Mouse (Mus musculus): ENCODE measurements around the gene Rbm4. TPM values are rescaled to one million over a fixed set of nuclear protein-coding genes. Genes with fewer than 3 reads are reported as not detected.
"Not testable (repeated sequence)": the region's sequence is repeated elsewhere in the genome, so short reads cannot be mapped to it uniquely, and the experiment has no call there.

Gene Rbm4
- 7.7 and 13.3 TPM in 2 replicates for polyA plus RNA-seq (2012; ENCODE audit: insufficient read depth, insufficient read length, missing spikeins)

DNA sequence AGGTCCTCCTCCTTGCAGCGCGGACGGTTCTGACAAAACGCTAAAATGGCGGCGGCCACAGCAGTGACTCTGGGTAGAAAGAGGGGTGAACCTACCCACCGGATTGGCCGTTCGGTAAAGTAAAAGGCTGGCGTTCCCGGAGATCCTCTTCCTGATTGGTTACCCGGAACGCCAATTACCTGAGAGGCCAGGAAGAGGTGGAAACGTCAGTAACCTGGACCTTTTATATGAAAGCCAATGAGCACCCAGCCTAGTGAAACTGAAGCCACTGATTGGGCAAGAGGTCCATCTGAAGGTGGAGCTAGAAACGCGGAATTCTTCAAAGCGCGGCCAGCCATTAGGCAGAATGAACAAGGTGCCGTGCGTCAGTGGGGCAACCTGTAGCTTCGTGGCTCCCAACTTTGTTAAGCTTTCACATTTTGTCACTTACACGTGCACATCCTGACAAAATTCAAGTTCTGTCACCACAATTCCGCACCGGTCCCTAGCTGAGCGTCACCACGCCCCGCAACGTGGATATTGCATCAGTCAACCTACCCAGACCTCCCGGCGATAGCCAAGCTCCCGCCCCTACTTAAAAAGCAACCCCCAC is at the start of gene Rbm4:
Gene Rbm4 (minus strand): TSS at position 71 of the 592 bp plus-strand sequence.
- Histone ChIP-seq H3K27ac (replicated peaks; ENCODE audit: low read depth, low read length) (peak within 1 kb of the TSS; percentile 32), H3K4me3 (ENCODE audit: insufficient read depth, low read depth, low read length) (peak within 1 kb of the TSS; percentile 79), H3K4me1 (ENCODE audit: control insufficient read depth, insufficient read depth, insufficient read length, low read length) (no peaks in the 10 kb centered on the region)

- Histone ChIP-seq H3K4me1 (ENCODE audit: control insufficient read depth, insufficient read depth, insufficient read length, low read length) (no peaks in the 10 kb centered on the region; the same call in 1 of the 2 replicates), H3K27ac (replicated peaks; ENCODE audit: low read depth, low read length) (no peak overlapping the region), H3K4me3 (ENCODE audit: insufficient read depth, low read depth, low read length) (no peak overlapping the region)
Observed at GRCm38 (mm10) chr19:4842611-4843010, 48.9 kb upstream of the Rbm4 start.

GRCm38 (mm10) chr19:4840848-4841247 is 47.1 kb upstream of the Rbm4 start:
- Histone ChIP-seq H3K4me3 (ENCODE audit: insufficient read depth, low read depth, low read length) (no peak overlapping the region), H3K27ac (replicated peaks; ENCODE audit: low read depth, low read length) (no peak overlapping the region), H3K4me1 (ENCODE audit: control insufficient read depth, insufficient read depth, insufficient read length, low read length) (peaks cover 3% of the 10 kb centered on the region; the same call in 1 of the 2 replicates)

- 0 out of 2 replicates have a peak within 1 kb of the TSS, but pooled peaks have one; percentile 4 for H3K27ac ChIP-seq (replicated peaks; ENCODE audit: low read depth, low read length)
- peak within 1 kb of the TSS; percentile 68 for H3K4me3 ChIP-seq (ENCODE audit: insufficient read depth, low read depth, low read length)
- H3K4me1 ChIP-seq (ENCODE audit: control insufficient read depth, insufficient read depth, insufficient read length, low read length) = peaks cover 8% of the 10 kb centered on the region; the same call in 1 of the 2 replicates
Observed at GRCm38 (mm10) chr19:4839149-4839548, 45.4 kb upstream of the Rbm4 start, which contains the start of the genes Ccs and Ccdc87. TSS of gene Ccs (minus strand) at chr19:4839332. TSS of gene Ccdc87 (plus strand) at chr19:4839366.

DNA sequence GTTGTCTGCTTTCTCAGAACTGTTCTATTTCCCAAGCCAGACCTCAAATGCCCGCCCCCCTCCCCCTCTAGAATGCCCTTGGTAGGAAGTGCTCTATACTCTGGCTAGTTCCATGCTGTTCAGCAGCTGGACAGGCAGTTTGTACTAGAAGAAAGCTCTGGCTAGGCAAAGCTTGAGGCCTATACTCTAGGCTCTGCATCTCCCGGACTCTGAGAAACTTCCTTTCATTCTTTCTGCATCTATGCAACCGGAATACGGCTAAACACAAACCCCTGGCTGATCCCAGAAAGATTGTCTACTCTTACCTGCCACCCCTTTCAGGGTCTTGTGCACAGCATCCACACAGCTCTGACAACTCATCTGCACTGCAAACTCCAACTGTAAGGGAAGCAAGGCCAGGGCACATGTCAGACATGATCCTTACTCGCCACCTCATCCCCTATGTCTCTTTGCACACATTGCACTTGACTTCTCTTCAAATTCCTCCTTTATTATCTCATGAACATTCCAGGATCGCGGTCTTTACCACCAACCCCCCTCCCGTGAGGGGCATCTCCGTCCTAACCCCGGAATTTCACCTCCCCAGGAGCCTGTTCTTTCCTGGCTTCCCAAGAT is 44.9 kb upstream of the Rbm4 start:
- Histone ChIP-seq H3K4me3 (ENCODE audit: insufficient read depth, low read depth, low read length) (peak overlapping the region; percentile 68), H3K4me1 (ENCODE audit: control insufficient read depth, insufficient read depth, insufficient read length, low read length) (peaks cover 8% of the 10 kb centered on the region; the same call in 1 of the 2 replicates), H3K27ac (replicated peaks; ENCODE audit: low read depth, low read length) (0 out of 2 replicates have a peak overlapping the region, but pooled peaks have one; percentile 4)

GRCm38 (mm10) chr19:4837049-4837448 is 43.3 kb upstream of the Rbm4 start:
- no peak overlapping the region for H3K27ac ChIP-seq (replicated peaks; ENCODE audit: low read depth, low read length)
- peaks cover 8% of the 10 kb centered on the region; the same call in 1 of the 2 replicates for H3K4me1 ChIP-seq (ENCODE audit: control insufficient read depth, insufficient read depth, insufficient read length, low read length)
- H3K4me3 ChIP-seq (ENCODE audit: insufficient read depth, low read depth, low read length) = no peak overlapping the region

GRCm38 (mm10) chr19:4836096-4836495 is 42.4 kb upstream of the Rbm4 start:
- Histone ChIP-seq H3K4me1 (ENCODE audit: control insufficient read depth, insufficient read depth, insufficient read length, low read length) (peaks cover 8% of the 10 kb centered on the region; the same call in 1 of the 2 replicates), H3K27ac (replicated peaks; ENCODE audit: low read depth, low read length) (peak overlapping the region; percentile 83), H3K4me3 (ENCODE audit: insufficient read depth, low read depth, low read length) (no peak overlapping the region)

DNA sequence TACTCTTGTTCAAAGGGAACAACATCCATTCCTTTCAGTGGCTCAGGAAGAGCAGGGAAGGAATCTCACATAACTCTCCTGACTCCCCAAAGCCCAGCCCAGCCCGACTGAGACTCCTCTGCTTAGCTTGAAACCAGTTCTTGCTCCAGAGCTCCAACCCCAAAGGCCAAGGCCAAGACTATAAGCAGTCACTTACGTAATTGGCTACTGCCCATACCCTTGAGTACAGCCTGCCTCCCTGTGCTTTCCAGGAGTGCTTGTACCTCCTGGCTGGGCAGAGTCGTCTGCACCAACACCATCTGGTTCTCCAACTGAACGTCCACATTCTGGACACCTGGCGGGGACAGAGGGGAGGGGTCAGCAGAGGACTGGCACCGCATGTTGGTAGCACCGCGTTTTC is 40.3 kb upstream of the Rbm4 start:
- H3K4me3 ChIP-seq (ENCODE audit: insufficient read depth, low read depth, low read length) = no peak overlapping the region
- no peak overlapping the region for H3K27ac ChIP-seq (replicated peaks; ENCODE audit: low read depth, low read length)
- H3K4me1 ChIP-seq (ENCODE audit: control insufficient read depth, insufficient read depth, insufficient read length, low read length) = peaks cover 8% of the 10 kb centered on the region; the same call in 1 of the 2 replicates

DNA sequence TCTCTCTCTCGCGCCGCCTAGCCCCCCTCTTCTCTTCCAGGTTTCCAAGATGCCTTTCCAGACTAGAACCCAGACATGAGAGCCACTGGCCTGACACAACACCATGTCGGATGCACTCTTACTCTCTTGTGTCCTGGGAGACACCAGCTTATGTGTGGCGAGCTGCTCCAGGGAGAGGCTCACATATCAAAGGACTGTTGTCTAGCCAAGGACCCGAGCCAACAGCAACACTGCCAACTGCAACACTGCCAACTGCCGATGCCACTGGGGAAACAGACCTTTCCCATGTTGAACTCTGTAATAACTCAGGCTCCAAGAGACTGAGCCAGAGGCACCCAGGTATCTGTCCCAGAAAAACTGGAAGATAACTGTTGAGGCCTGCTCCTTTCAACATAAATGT is 35.5 kb upstream of the Rbm4 start:
- no peak overlapping the region for H3K27ac ChIP-seq (replicated peaks; ENCODE audit: low read depth, low read length)
- no peak overlapping the region for H3K4me3 ChIP-seq (ENCODE audit: insufficient read depth, low read depth, low read length)
- H3K4me1 ChIP-seq (ENCODE audit: control insufficient read depth, insufficient read depth, insufficient read length, low read length) = no peaks in the 10 kb centered on the region

DNA sequence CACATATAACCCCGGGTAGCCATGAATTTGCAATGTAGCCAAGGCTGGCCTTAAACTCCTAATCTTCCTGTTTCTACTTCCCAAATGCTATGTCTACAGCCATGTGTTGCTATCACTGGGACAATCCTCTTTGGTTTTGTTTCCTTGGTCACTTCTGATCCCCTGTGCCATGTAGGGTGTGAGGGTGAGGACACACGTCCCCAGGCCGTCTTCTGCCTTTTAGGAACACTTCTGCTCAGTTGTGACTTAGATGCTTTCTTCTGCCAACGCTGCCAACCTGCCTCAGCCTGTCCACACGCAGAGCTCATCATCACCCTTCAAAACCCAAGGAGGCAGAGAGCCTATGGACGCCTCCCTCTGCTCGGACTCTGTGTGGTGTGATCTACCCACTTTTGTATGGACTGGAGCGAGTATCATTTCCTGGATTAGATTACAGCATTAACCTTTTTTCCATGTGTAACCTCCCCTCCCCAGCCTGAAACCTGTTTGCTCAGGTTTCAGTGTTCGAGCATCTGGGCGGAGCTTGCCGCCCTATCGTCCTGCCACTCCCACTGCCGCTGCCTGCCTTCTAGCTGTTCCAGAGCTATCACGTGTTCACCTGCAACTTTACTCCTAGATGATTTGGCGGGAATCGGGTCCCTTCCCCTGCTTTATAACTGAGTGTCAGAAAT is 34.9 kb upstream of the Rbm4 start:
- Histone ChIP-seq H3K4me3 (ENCODE audit: insufficient read depth, low read depth, low read length) (no peak overlapping the region), H3K27ac (replicated peaks; ENCODE audit: low read depth, low read length) (no peak overlapping the region), H3K4me1 (ENCODE audit: control insufficient read depth, insufficient read depth, insufficient read length, low read length) (no peaks in the 10 kb centered on the region)

DNA sequence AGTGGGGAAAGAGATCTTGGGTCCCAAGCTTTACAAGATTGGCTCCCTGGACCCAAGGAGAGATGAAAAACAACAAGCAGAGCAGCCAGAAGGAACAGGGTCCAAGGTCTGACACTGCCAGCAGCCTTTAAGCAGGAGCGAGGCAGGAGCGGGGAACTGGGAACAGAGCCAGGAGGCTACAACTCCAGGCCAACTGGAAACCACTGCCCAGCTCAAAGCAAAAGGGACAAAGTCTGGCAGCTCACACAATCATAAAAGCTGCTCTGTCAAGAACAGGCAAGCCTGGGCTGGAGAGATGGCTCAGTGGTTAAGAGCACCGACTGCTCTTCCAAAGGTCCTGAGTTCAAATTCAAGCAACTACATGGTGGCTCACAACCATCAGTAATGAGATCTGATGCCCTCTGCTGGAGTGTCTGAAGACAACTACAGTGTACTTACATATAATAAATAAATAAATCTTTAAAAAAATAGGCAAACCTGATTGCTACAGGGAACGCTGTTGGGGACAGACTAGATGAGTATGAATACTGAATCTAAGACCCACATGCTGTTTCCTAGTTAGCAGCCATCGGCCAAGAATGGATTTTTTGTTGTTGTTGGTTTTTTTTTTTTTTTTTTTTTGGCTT is 27.1 kb upstream of the Rbm4 start:
- no peak overlapping the region for H3K4me3 ChIP-seq (ENCODE audit: insufficient read depth, low read depth, low read length)
- H3K4me1 ChIP-seq (ENCODE audit: control insufficient read depth, insufficient read depth, insufficient read length, low read length) = no peaks in the 10 kb centered on the region
- no peak overlapping the region for H3K27ac ChIP-seq (replicated peaks; ENCODE audit: low read depth, low read length)

- Histone ChIP-seq H3K4me1 (ENCODE audit: control insufficient read depth, insufficient read depth, insufficient read length, low read length) (no peaks in the 10 kb centered on the region), H3K27ac (replicated peaks; ENCODE audit: low read depth, low read length) (no peak overlapping the region), H3K4me3 (ENCODE audit: insufficient read depth, low read depth, low read length) (no peak overlapping the region)
Observed at GRCm38 (mm10) chr19:4817182-4817835, 23.6 kb upstream of the Rbm4 start.

DNA sequence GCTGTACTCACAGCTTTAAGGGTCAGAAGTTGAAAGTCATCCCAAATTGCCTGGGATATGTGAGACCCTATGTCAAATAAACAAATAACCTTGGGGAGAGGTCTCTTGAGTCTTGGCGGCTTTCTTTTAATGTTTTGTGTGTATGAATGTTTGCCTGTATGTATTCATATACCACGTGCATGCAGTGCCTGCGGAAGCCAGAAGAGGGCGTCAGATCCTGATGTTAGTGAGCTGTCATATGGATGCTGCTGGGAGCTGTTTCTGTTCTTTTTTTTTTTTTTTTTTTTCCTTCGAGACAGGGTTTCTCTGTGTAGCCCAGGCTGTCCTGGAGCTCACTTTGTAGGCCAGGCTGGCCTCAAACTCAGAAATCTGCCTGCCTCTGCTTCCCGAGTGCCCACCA is 19.3 kb upstream of the Rbm4 start:
- H3K4me3 ChIP-seq (ENCODE audit: insufficient read depth, low read depth, low read length) = no peak overlapping the region
- H3K4me1 ChIP-seq (ENCODE audit: control insufficient read depth, insufficient read depth, insufficient read length, low read length) = peaks cover 2% of the 10 kb centered on the region
- no peak overlapping the region for H3K27ac ChIP-seq (replicated peaks; ENCODE audit: low read depth, low read length)

DNA sequence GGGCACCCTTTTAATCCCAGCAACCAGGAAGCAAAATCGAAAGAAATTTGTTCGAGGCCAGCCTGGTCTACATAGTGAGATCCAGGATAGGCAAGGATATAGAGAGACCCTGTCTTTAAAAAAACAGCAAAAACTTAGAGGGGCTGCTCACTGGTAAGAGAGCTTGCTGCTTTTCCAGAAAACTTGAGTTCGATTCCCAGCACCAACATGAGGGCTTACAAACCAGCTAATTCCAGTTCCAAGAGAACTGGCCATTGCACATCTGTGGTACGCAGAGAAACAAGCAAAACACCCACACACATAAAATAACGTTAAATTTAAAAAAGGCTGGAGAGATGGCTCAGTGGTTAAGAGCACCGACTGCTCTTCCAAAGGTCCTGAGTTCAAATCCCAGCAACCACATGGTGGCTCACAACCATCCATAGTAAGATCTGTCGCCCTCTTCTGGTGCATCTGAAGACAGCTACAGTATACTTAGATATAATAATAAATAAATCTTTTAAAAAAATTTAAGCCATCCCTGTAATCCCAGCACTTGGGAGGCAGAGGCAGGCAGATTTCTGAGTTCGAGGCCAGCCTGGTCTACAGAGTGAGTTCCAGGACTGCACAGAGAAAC is 18.7 kb upstream of the Rbm4 start:
- not testable (repeated sequence) for H3K4me1 ChIP-seq (ENCODE audit: control insufficient read depth, insufficient read depth, insufficient read length, low read length); H3K27ac ChIP-seq (replicated peaks; ENCODE audit: low read depth, low read length)
- H3K4me3 ChIP-seq (ENCODE audit: insufficient read depth, low read depth, low read length) = peak overlapping the region; percentile 81

Measured in brown adipose tissue, adult 24 weeks (tissue).